Mouse (Mus musculus) olfactory bulb, adult 2 months (tissue): ENCODE data around the gene Sik3.

Experiments used
- CTCF ChIP-seq: fragments of 200-500 bp; IDR thresholded peaks from 2 replicates; pipeline ENCODE4 v1.5.1; 2012; ENCODE audit warnings: low read depth, mild to moderate bottlenecking, low read length, moderate library complexity; ENCODE audit not compliant: insufficient read depth
- POLR2A ChIP-seq: fragments of 200-500 bp; IDR thresholded peaks from 2 replicates; pipeline ENCODE4 v1.6.1; 2012; ENCODE audit warnings: mild to moderate bottlenecking, low read depth, low read length, moderate library complexity; ENCODE audit not compliant: insufficient read depth

GRCm38 (mm10) chr9:46014251-46014681 is 1.6 kb downstream of the Sik3 start:
- TF ChIP-seq CTCF (no peak), POLR2A (no peak)
